Mouse (Mus musculus) liver, embryonic 14.5 days (tissue): ENCODE measurements around the gene Enpep.

Experiments used
- CTCF ChIP-seq: IDR thresholded peaks from 2 replicates; pipeline ENCODE4 v1.5.1; 2016; ENCODE audit warnings: antibody characterized with exemption, low read depth, control low read depth
- EP300 ChIP-seq: IDR thresholded peaks from 2 replicates; pipeline ENCODE4 v1.6.1; 2016; ENCODE audit warnings: antibody characterized with exemption, low read depth

GRCm38 (mm10) chr3:129268886-129269683 lies 63.4 kb downstream of the Enpep start:
- TF ChIP-seq CTCF = no peak
- no peak for TF ChIP-seq EP300
